Mouse (Mus musculus): ENCODE measurements around the gene 4931409K22Rik. TPM values are rescaled to one million over a fixed set of nuclear protein-coding genes. Genes with fewer than 3 reads are reported as not detected.

4931409K22Rik gene
- polyA plus RNA-seq, 1 experiment from 2014 or later = not detected

GRCm38 (mm10) chr5:24591268-24591721 lies 34.7 kb upstream of the 4931409K22Rik start:
- peaks cover 4% of the 10 kb centered on the region; the same call in 1 of the 2 replicates for H3K4me1 ChIP-seq (replicated peaks; ENCODE audit: control insufficient read depth, insufficient read depth, low read length)
- TF ChIP-seq CTCF (IDR thresholded peaks at IDR 0.05; ENCODE audit: low read depth) = no peak
- 0 out of 2 replicates have a peak overlapping the region, but pooled peaks have one; percentile 1 for H3K4me3 ChIP-seq (ENCODE audit: low read depth, low read length)
- peak overlapping the region; percentile 28; the same call in 1 of the 2 replicates for H3K27ac ChIP-seq (ENCODE audit: low read depth, low read length)
- H3K36me3 ChIP-seq (ENCODE audit: control insufficient read depth, insufficient read depth) = peaks cover 40% of the 10 kb centered on the region; the same call in 1 of the 2 replicates
- H3K27me3 ChIP-seq (replicated peaks; ENCODE audit: control insufficient read depth, insufficient read depth, low read length) = no peaks in the 10 kb centered on the region
- no peak for ATAC-seq
- 37% methylated on average over 23 of the region's 23 CpGs for WGBS
- H3K4me2 ChIP-seq (replicated peaks; ENCODE audit: low read depth) = peak overlapping the region; percentile 38
- no peaks in the 10 kb centered on the region for H3K9me3 ChIP-seq (ENCODE audit: control insufficient read depth)
- no peak overlapping the region for H3K9ac ChIP-seq (ENCODE audit: low read depth, low read length)

DNA sequence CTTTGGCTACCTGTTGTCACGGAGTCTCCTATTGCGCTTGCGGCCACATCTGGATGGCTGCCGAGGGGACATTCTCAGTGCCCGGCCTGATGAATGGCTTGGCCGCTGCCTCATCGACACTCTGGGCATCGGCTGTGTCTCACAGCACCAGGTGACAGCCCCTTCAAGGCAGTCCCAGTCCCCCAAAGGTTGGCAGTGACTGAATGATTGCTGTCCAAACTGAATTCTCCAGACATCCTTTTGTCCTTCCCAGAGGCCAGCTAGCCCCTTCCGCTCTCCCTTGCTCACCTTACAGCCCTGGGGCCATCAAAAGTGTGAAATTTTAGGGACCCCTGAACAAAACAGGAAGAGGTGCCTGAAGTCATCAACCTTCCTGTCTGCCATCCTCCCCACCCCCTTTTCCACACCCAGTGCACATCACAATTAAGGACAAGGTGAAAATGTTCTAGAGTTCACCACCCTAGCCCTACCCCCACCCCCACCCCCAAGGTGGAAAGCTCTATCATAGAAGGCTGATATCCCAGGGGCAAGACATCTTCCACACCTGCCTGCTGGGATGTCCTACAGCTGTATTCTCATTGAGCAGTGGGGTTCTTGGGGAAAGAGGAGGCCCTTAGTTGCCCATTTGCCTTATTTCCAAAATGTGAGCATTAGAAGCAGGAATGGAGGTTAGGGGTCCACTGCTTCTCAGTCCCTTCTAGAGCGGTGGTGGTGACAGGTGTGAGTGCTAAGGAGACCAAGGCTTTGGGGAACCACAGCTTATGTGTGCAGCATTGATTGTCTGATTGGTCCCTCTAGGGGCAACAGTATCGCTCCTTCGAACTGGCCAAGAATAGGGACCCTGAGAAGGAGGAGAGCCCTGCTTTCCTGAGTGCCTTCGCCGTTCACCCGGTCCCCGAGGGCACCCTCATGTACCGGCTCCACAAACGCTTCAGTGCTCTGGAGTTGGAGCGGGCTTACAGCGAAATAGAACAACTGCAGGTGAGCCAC lies 33.2 kb upstream of the 4931409K22Rik start:
- H3K36me3 ChIP-seq (ENCODE audit: control insufficient read depth, insufficient read depth) = peaks cover 37% of the 10 kb centered on the region; the same call in 1 of the 2 replicates
- H3K4me1 ChIP-seq (replicated peaks; ENCODE audit: control insufficient read depth, insufficient read depth, low read length) = peaks cover 4% of the 10 kb centered on the region; the same call in 1 of the 2 replicates
- no peaks in the 10 kb centered on the region for H3K27me3 ChIP-seq (replicated peaks; ENCODE audit: control insufficient read depth, insufficient read depth, low read length)
- no peak for TF ChIP-seq CTCF (IDR thresholded peaks at IDR 0.05; ENCODE audit: low read depth)
- H3K4me2 ChIP-seq (replicated peaks; ENCODE audit: low read depth) = no peak overlapping the region
- 92% methylated on average over 20 of the region's 20 CpGs for WGBS
- no peak overlapping the region for H3K9ac ChIP-seq (ENCODE audit: low read depth, low read length)
- no peak overlapping the region for H3K27ac ChIP-seq (ENCODE audit: low read depth, low read length)
- no peak for ATAC-seq
- no peak overlapping the region for H3K4me3 ChIP-seq (ENCODE audit: low read depth, low read length)
- H3K9me3 ChIP-seq (ENCODE audit: control insufficient read depth) = no peaks in the 10 kb centered on the region

DNA sequence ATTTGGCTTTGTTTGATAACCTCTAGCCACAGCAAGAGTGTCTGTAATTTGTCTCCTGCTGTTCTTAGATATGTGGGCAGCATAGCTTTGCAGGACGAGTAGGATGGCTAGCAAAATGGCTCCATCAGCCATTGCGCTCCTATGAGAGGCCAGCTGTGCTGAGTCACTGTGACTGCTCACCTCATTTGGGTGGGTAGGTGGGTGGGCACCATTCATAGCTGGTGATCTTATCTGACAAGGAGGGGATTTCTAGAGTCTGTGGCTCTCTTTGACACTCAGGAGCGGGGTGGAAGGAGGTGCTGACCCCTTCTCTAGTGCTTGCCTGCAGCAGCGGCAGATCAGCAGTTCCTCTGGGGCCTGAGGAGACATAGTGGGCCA lies 30.6 kb upstream of the 4931409K22Rik start:
- Histone ChIP-seq H3K4me3 (ENCODE audit: low read depth, low read length) (peak overlapping the region; percentile 77), H3K27me3 (replicated peaks; ENCODE audit: control insufficient read depth, insufficient read depth, low read length) (no peaks in the 10 kb centered on the region), H3K9me3 (ENCODE audit: control insufficient read depth) (no peaks in the 10 kb centered on the region), H3K4me1 (replicated peaks; ENCODE audit: control insufficient read depth, insufficient read depth, low read length) (peaks cover 4% of the 10 kb centered on the region; the same call in 1 of the 2 replicates), H3K36me3 (ENCODE audit: control insufficient read depth, insufficient read depth) (peaks cover 23% of the 10 kb centered on the region; the same call in 1 of the 2 replicates), H3K4me2 (replicated peaks; ENCODE audit: low read depth) (peak overlapping the region; percentile 81), H3K9ac (ENCODE audit: low read depth, low read length) (peak overlapping the region; percentile 66), H3K27ac (ENCODE audit: low read depth, low read length) (peak overlapping the region; percentile 54; the same call in 1 of the 2 replicates)
- ATAC-seq = no peak
- WGBS = 23% methylated on average over 4 of the region's 4 CpGs
- no peak for TF ChIP-seq CTCF (IDR thresholded peaks at IDR 0.05; ENCODE audit: low read depth)

DNA sequence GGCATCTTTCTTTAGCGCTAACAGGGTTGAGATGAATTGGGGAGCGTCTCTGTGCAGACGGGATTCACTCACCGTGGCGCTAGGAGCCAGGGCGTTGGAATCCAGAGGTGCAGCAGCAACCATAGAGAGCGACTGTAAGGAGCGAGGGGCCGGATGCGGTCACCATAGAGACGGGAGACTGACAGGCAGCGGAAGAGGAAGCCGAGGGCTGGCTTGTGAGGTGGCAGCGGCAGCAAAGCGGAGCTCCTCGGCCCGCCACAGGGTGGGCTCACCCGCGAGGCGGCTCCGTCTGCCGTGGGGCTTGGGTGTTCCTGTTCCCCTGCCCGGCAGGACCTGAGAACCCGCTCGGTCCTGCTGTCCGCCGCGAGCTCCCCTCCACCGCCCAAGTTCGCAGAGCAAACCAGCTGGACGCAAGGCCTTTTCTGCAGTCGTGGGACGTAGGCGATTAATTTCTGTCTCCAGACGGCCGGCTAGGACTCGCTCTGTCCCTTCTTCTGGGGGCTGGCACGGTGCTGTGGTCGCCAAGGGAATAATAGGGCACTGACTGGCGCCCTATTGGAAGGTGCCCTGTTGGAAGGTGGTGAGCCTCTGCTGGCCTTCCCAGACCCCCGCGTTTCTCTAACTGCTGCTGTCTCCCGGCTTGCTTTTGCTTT lies 30.1 kb upstream of the 4931409K22Rik start, which contains the start of gene Chpf2:
Gene Chpf2, plus strand, starts transcription at position 195 of the 653 bp plus-strand sequence.
- Histone ChIP-seq H3K27ac (ENCODE audit: low read depth, low read length) (peak within 1 kb of the TSS; percentile 54; the same call in 1 of the 2 replicates), H3K4me2 (replicated peaks; ENCODE audit: low read depth) (peak within 1 kb of the TSS; percentile 81), H3K4me3 (ENCODE audit: low read depth, low read length) (peak within 1 kb of the TSS; percentile 77), H3K9me3 (ENCODE audit: control insufficient read depth) (no peaks in the 10 kb centered on the region), H3K9ac (ENCODE audit: low read depth, low read length) (peak within 1 kb of the TSS; percentile 66), H3K36me3 (ENCODE audit: control insufficient read depth, insufficient read depth) (peaks cover 21% of the 10 kb centered on the region; the same call in 1 of the 2 replicates), H3K27me3 (replicated peaks; ENCODE audit: control insufficient read depth, insufficient read depth, low read length) (no peaks in the 10 kb centered on the region), H3K4me1 (replicated peaks; ENCODE audit: control insufficient read depth, insufficient read depth, low read length) (peaks cover 4% of the 10 kb centered on the region; the same call in 1 of the 2 replicates)
- ATAC-seq = peak; percentile 71
- WGBS = under 1% methylated on average over 43 of the region's 43 CpGs
- no peak; the same call in 1 of the 2 replicates for TF ChIP-seq CTCF (IDR thresholded peaks at IDR 0.05; ENCODE audit: low read depth)

DNA sequence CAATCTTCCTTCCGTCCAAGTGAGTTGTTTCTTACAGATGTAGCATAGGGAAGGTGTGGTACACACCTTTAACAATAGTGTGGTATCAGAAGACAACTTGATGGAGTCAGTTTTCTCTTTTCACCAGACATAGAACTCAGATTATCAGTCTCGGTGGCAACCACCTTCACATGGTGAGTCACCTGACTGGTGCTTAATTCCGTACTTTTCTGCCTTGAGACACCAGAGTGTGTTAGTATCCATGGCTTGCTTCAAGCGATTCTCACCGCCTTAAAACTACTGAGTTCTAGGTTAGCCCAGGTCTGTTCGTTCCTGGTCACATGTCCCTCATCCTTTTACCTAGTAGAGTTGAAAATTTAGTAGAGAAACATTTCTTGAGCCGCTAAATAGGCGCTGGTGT lies 29.5 kb upstream of the 4931409K22Rik start:
- TF ChIP-seq CTCF (IDR thresholded peaks at IDR 0.05; ENCODE audit: low read depth) = no peak
- H3K36me3 ChIP-seq (ENCODE audit: control insufficient read depth, insufficient read depth) = peaks cover 17% of the 10 kb centered on the region; the same call in 1 of the 2 replicates
- H3K9ac ChIP-seq (ENCODE audit: low read depth, low read length) = peak overlapping the region; percentile 66
- peak overlapping the region; percentile 81 for H3K4me2 ChIP-seq (replicated peaks; ENCODE audit: low read depth)
- no peaks in the 10 kb centered on the region for H3K9me3 ChIP-seq (ENCODE audit: control insufficient read depth)
- H3K27ac ChIP-seq (ENCODE audit: low read depth, low read length) = no peak overlapping the region
- no peaks in the 10 kb centered on the region for H3K27me3 ChIP-seq (replicated peaks; ENCODE audit: control insufficient read depth, insufficient read depth, low read length)
- peaks cover 4% of the 10 kb centered on the region; the same call in 1 of the 2 replicates for H3K4me1 ChIP-seq (replicated peaks; ENCODE audit: control insufficient read depth, insufficient read depth, low read length)
- WGBS = 9% methylated on average over 8 of the region's 8 CpGs
- ATAC-seq = 0 out of 2 replicates have a peak, but pooled peaks have one; percentile 15
- H3K4me3 ChIP-seq (ENCODE audit: low read depth, low read length) = peak overlapping the region; percentile 77
